Comparison of ENCODE assay signal across 19 mouse cellular contexts in genomic region chr10:53335266-53335665, GRCm38 (mm10). TPM values are rescaled to one million over a fixed set of nuclear protein-coding genes. Genes with fewer than 3 reads are reported as not detected.
DNase-seq lines count a peak whose midpoint lies in the region; ATAC-seq lines count a peak whose summit lies in the region.
"Had no signal": no experiment of that assay in that cellular context is flagged by ENCODE, and none has a peak within 500 bp of the region (broad histone marks: within the 10 kb centered on the region; RNA-seq: fewer than 3 reads in every experiment).

No protein-coding gene starts in this region.

- H3K4me3 ChIP-seq in midbrain, embryonic 11.5 days (ENCODE audit: low read depth, low read length), result no peak overlapping the region
- no peak overlapping the region for H3K4me3 ChIP-seq in midbrain, embryonic 14.5 days (replicated peaks; ENCODE audit: low read depth, low read length)
- H3K4me3 ChIP-seq in liver, embryonic 12.5 days, result no peak overlapping the region
- no peak overlapping the region for H3K4me3 ChIP-seq in hindbrain, embryonic 12.5 days
- H3K4me3 ChIP-seq: embryonic facial prominence, embryonic 15.5 days; intestine, embryonic 15.5 days; myocyte had no signal

- WGBS in midbrain, embryonic 11.5 days, result 90% methylated on average over 2 of the region's 2 CpGs
- WGBS in midbrain, embryonic 14.5 days, result 92% methylated on average over 2 of the region's 2 CpGs
- WGBS in liver, embryonic 12.5 days (ENCODE audit: insufficient replicate concordance), result 51% methylated on average over 2 of the region's 2 CpGs
- 85% methylated on average over 2 of the region's 2 CpGs for WGBS in hindbrain, embryonic 12.5 days

- DNase-seq in midbrain, embryonic 11.5 days (ENCODE audit: low spot score, missing footprints), result peak; percentile 79
- no peak for DNase-seq in midbrain, embryonic 14.5 days
- no peak for DNase-seq in thymus, postnatal 10 days (ENCODE audit: low spot score in 2 of 2)
- DNase-seq in ovary, postnatal 14 days (ENCODE audit: low spot score), result no peak
- DNase-seq: adrenal gland, postnatal 14 days; gastrocnemius, postnatal 14 days; layer of hippocampus, adult 9-11 months; lung, adult 18-20 months; right cerebral cortex, postnatal 4 days; thymus, postnatal 4 days had no signal

- H3K36me3 ChIP-seq in midbrain, embryonic 11.5 days (ENCODE audit: control insufficient read depth, insufficient read depth, low read length), result no peaks in the 10 kb centered on the region
- no peaks in the 10 kb centered on the region for H3K36me3 ChIP-seq in midbrain, embryonic 14.5 days (ENCODE audit: control insufficient read depth, insufficient read depth, low read length)
- H3K36me3 ChIP-seq in liver, embryonic 12.5 days, result no peaks in the 10 kb centered on the region
- no peaks in the 10 kb centered on the region for H3K36me3 ChIP-seq in hindbrain, embryonic 12.5 days
- H3K36me3 ChIP-seq: embryonic facial prominence, embryonic 15.5 days; G1E; intestine, embryonic 15.5 days had no signal

- no peak overlapping the region for H3K4me2 ChIP-seq in midbrain, embryonic 11.5 days
- no peak overlapping the region for H3K4me2 ChIP-seq in midbrain, embryonic 14.5 days (ENCODE audit: low read length)
- 0 out of 2 replicates have a peak overlapping the region, but pooled peaks have one; percentile 14 for H3K4me2 ChIP-seq in liver, embryonic 12.5 days
- no peak overlapping the region for H3K4me2 ChIP-seq in hindbrain, embryonic 12.5 days (replicated peaks)
- H3K4me2 ChIP-seq: embryonic facial prominence, embryonic 15.5 days; intestine, embryonic 15.5 days had no signal

- no peaks in the 10 kb centered on the region for H3K4me1 ChIP-seq in midbrain, embryonic 11.5 days (ENCODE audit: control insufficient read depth, insufficient read depth, low read length)
- H3K4me1 ChIP-seq in midbrain, embryonic 14.5 days (ENCODE audit: control insufficient read depth, insufficient read depth, low read length), result no peaks in the 10 kb centered on the region
- peaks cover 40% of the 10 kb centered on the region for H3K4me1 ChIP-seq in liver, embryonic 12.5 days
- H3K4me1 ChIP-seq in hindbrain, embryonic 12.5 days, result no peaks in the 10 kb centered on the region
- H3K4me1 ChIP-seq: embryonic facial prominence, embryonic 15.5 days; intestine, embryonic 15.5 days had no signal

- no peak overlapping the region for H3K27ac ChIP-seq in midbrain, embryonic 11.5 days (ENCODE audit: low read depth, low read length)
- H3K27ac ChIP-seq in midbrain, embryonic 14.5 days (replicated peaks; ENCODE audit: low read depth, low read length), result no peak overlapping the region
- H3K27ac ChIP-seq in liver, embryonic 12.5 days, result peak overlapping the region; percentile 56; the same call in 1 of the 2 replicates
- H3K27ac ChIP-seq in hindbrain, embryonic 12.5 days, result no peak overlapping the region
- H3K27ac ChIP-seq: embryonic facial prominence, embryonic 15.5 days; intestine, embryonic 15.5 days; kidney, postnatal 0 days had no signal

- H3K27me3 ChIP-seq in midbrain, embryonic 11.5 days (ENCODE audit: control insufficient read depth, insufficient read depth, low read length), result no peaks in the 10 kb centered on the region
- no peaks in the 10 kb centered on the region for H3K27me3 ChIP-seq in midbrain, embryonic 14.5 days (ENCODE audit: control insufficient read depth, insufficient read depth, low read length)
- H3K27me3 ChIP-seq in liver, embryonic 12.5 days (replicated peaks), result no peaks in the 10 kb centered on the region
- no peaks in the 10 kb centered on the region for H3K27me3 ChIP-seq in hindbrain, embryonic 12.5 days
- H3K27me3 ChIP-seq: embryonic facial prominence, embryonic 15.5 days; intestine, embryonic 15.5 days had no signal

- H3K9ac ChIP-seq in midbrain, embryonic 11.5 days (ENCODE audit: low read length), result no peak overlapping the region
- no peak overlapping the region for H3K9ac ChIP-seq in midbrain, embryonic 14.5 days (replicated peaks; ENCODE audit: low read length)
- H3K9ac ChIP-seq in liver, embryonic 12.5 days, result no peak overlapping the region
- no peak overlapping the region for H3K9ac ChIP-seq in hindbrain, embryonic 12.5 days
- H3K9ac ChIP-seq: embryonic facial prominence, embryonic 15.5 days; intestine, embryonic 15.5 days had no signal

- no peak for ATAC-seq in midbrain, embryonic 11.5 days (ENCODE audit: low FRiP score)
- no peak for ATAC-seq in midbrain, embryonic 14.5 days (ENCODE audit: low FRiP score, low TSS enrichment)
- peak; percentile 80 for ATAC-seq in erythroid progenitor cell, adult 5-6 weeks (replicated peaks; ENCODE audit: low FRiP score, poor library complexity, severe bottlenecking)
- ATAC-seq in liver, embryonic 12.5 days, result peak; percentile 86
- no peak for ATAC-seq in hindbrain, embryonic 12.5 days (ENCODE audit: low FRiP score)
- ATAC-seq: forebrain, embryonic 14.5 days; intestine, embryonic 15.5 days had no signal

- no peaks in the 10 kb centered on the region for H3K9me3 ChIP-seq in midbrain, embryonic 11.5 days (ENCODE audit: control insufficient read depth, low read length)
- no peaks in the 10 kb centered on the region for H3K9me3 ChIP-seq in midbrain, embryonic 14.5 days (ENCODE audit: control insufficient read depth, low read length)
- H3K9me3 ChIP-seq in liver, embryonic 12.5 days (replicated peaks), result no peaks in the 10 kb centered on the region
- H3K9me3 ChIP-seq in hindbrain, embryonic 12.5 days (replicated peaks), result no peaks in the 10 kb centered on the region
- H3K9me3 ChIP-seq: embryonic facial prominence, embryonic 15.5 days; G1E; intestine, embryonic 15.5 days had no signal

RNA-seq across cellular contexts. Expression of gene Pln, which starts 2.2 kb away (rescaled TPM):
- polyA plus RNA-seq in midbrain, embryonic 11.5 days (2014; fragmentation: Nextera tagmentation; extraction: Ambion mirVana), result 1.1 and 1.4 TPM in 2 replicates
- 1.1 and 1.2 TPM in 2 replicates for polyA plus RNA-seq in midbrain, embryonic 14.5 days (2014; fragmentation: Nextera tagmentation; extraction: Ambion mirVana)
- total RNA-seq in erythroid progenitor cell, adult 5-6 weeks (2015; ENCODE audit: low replicate concordance), result 7.1 TPM in 1 of 2 replicates, not detected in the other
- total RNA-seq in erythroid progenitor cell, adult 5-6 weeks (2017; ENCODE audit: low replicate concordance), result 2.4 TPM in 1 of 2 replicates, not detected in the other
- polyA plus RNA-seq in liver, embryonic 12.5 days (2016; fragmentation: Nextera tagmentation; extraction: Ambion mirVana), result 0.50 and 0.61 TPM in 2 replicates
- 2.1 and 2.6 TPM in 2 replicates for polyA plus RNA-seq in hindbrain, embryonic 12.5 days (2016; fragmentation: Nextera tagmentation; extraction: Ambion mirVana)
- total RNA-seq: G1E had no signal
- polyA plus RNA-seq: G1E had no signal

RNA-seq across cellular contexts. Expression of gene Cep85l, which starts 44.5 kb away (rescaled TPM):
- 3.8 and 4.4 TPM in 2 replicates for polyA plus RNA-seq in midbrain, embryonic 11.5 days (2014; fragmentation: Nextera tagmentation; extraction: Ambion mirVana)
- 8.0 and 8.3 TPM in 2 replicates for polyA plus RNA-seq in midbrain, embryonic 14.5 days (2014; fragmentation: Nextera tagmentation; extraction: Ambion mirVana)
- 3.8 and 7.6 TPM in 2 replicates for total RNA-seq in erythroid progenitor cell, adult 5-6 weeks (2015; ENCODE audit: low replicate concordance)
- total RNA-seq in erythroid progenitor cell, adult 5-6 weeks (2017; ENCODE audit: low replicate concordance), result 4.9 and 10.9 TPM in 2 replicates
- 2.4 and 2.5 TPM in 2 replicates for polyA plus RNA-seq in liver, embryonic 12.5 days (2016; fragmentation: Nextera tagmentation; extraction: Ambion mirVana)
- polyA plus RNA-seq in hindbrain, embryonic 12.5 days (2016; fragmentation: Nextera tagmentation; extraction: Ambion mirVana), result 9.4 and 10.9 TPM in 2 replicates
- polyA plus RNA-seq: G1E had no signal

Comparison
In these comparisons a context has a peak if more than half of its experiments do, and no peak if none do; other contexts are left out.
1. ATAC-seq: peak in erythroid progenitor cell, adult 5-6 weeks (single experiment) and liver, embryonic 12.5 days (single experiment); none in midbrain, embryonic 11.5 days (single experiment), midbrain, embryonic 14.5 days (single experiment) and hindbrain, embryonic 12.5 days (single experiment).